In genomic region chr11:85170058-85170740, GRCm38 (mm10) we compare ENCODE assay signal across 8 mouse cellular contexts. TPM values are rescaled to one million over a fixed set of nuclear protein-coding genes. Genes with fewer than 3 reads are reported as not detected.
A peak's percentile ranks its signal among the peaks of the same experiment; 100 is the strongest.
DNase-seq lines count a peak whose midpoint lies in the region; ATAC-seq lines count a peak whose summit lies in the region.

1700125H20Rik (plus strand) TSS chr11:85170404.

- peak within 1 kb of the TSS; percentile 65 for H3K9ac ChIP-seq in hindbrain, embryonic 13.5 days

- no peaks in the 10 kb centered on the region for H3K9me3 ChIP-seq in hindbrain, embryonic 13.5 days

- DNase-seq in R1 (ENCODE audit: low read depth, low spot score), result peak; percentile 82
- peak; percentile 93 to 98 for DNase-seq in cerebellum, postnatal 14 days
- peak; percentile 45 to 83 for DNase-seq in frontal cortex, postnatal 14 days (ENCODE audit: low spot score in 2 of 2)
- DNase-seq in layer of hippocampus, postnatal 14 days (ENCODE audit: low spot score in 2 of 2), result peak; percentile 80 to 89
- DNase-seq in lung, postnatal 10 days, result peak; percentile 95
- DNase-seq in ovary, postnatal 36 days (ENCODE audit: low spot score), result peak; percentile 91
- DNase-seq in thymus, postnatal 14 days, result peak; percentile 92

- H3K27ac ChIP-seq in hindbrain, embryonic 13.5 days, result no peak within 1 kb of the TSS

- peak; percentile 82 for ATAC-seq in hindbrain, embryonic 13.5 days (ENCODE audit: low FRiP score)

- H3K4me3 ChIP-seq in hindbrain, embryonic 13.5 days, result peak within 1 kb of the TSS; percentile 31

- H3K36me3 ChIP-seq in hindbrain, embryonic 13.5 days, result no peaks in the 10 kb centered on the region

- peak within 1 kb of the TSS; percentile 59 for H3K4me2 ChIP-seq in hindbrain, embryonic 13.5 days

- no peaks in the 10 kb centered on the region for H3K27me3 ChIP-seq in hindbrain, embryonic 13.5 days

- H3K4me1 ChIP-seq in hindbrain, embryonic 13.5 days (replicated peaks), result peaks cover 10% of the 10 kb centered on the region

- 14% methylated on average over 21 of the region's 21 CpGs for WGBS in hindbrain, embryonic 13.5 days

RNA-seq across cellular contexts. Expression of gene 1700125H20Rik, which starts in this region (rescaled TPM):
- polyA plus RNA-seq in hindbrain, embryonic 13.5 days (2015; fragmentation: Nextera tagmentation; extraction: Ambion mirVana), result 1.4 and 1.6 TPM in 2 replicates
- total RNA-seq in layer of hippocampus, postnatal 14 days (2021), result under 1 TPM in 1 of 2 experiments, not detected in 1; 0.60 TPM

Comparison
In these comparisons a context has a peak if more than half of its experiments do, and no peak if none do; other contexts are left out.
1. Peak in DNase-seq in layer of hippocampus, postnatal 14 days; RNA of the gene not detected or under 1 TPM.